Mouse (Mus musculus): ENCODE data around the gene Reep6.

The Reep6 gene

DNA sequence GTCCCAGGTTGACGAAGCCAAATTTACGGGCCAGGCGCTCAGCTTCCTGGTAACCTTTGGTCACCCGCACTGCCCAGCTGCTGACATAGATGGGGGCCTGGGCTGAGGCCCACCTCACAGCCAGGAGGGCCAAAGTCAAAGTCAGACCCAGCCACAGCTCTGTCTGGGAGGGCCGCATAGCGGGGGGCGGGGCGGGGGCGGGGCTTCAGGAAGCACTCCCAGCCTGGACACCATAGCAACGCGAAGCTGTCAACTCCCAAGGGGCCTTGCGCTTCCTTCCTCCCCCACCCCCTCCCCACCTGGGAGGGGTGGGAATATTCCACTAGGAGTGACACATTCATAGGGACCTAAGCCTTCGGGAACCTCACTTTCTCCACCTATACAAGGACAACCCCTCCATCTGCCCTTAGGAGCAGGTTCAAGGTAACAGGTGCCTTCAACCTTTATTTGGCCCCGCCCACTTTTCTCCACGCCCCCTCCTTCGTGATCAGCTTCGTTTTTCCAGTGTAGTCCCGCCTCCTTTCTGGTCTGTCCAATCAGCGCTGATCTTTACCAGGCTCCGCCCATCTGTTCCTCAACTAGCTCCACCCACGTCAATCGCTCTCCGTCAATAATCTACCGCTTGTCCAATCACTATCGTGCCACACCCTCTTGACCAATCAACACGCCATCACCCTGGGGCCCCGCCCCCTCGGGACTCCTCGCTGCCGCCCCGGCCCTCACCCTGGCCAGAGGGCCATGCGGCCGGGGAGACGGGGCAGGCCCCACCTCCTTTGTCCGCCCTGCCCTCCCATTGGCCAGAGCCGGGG lies at the start of gene Reep6, which contains the start of gene Pcsk4:
Gene Reep6, plus strand, starts transcription at position 681 of the 809 bp plus-strand sequence.
Gene Pcsk4, minus strand, starts transcription at position 226 of the 809 bp plus-strand sequence.
- peak; percentile 99 for DNase-seq

DNA sequence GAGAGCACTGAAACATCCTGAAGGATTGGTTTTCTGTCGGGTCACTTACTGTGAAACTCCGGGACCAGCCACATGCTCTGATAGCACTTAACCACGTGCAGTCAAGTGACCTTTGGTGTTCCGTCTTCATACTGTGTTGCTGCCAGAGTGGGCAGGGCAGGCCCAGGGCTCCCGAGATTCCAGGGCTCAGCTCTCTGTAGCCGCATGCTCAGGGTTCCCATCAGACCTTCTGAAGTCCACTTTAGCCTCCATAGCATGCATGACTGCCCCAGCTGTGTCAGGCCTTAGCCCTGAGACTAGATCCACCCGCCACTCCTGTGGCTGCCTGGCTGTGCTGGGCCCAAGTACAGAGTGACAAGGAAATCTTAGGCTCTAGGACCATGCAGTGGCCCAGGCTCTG lies 48.4 kb upstream of the Reep6 start:
- no peak for DNase-seq

DNA sequence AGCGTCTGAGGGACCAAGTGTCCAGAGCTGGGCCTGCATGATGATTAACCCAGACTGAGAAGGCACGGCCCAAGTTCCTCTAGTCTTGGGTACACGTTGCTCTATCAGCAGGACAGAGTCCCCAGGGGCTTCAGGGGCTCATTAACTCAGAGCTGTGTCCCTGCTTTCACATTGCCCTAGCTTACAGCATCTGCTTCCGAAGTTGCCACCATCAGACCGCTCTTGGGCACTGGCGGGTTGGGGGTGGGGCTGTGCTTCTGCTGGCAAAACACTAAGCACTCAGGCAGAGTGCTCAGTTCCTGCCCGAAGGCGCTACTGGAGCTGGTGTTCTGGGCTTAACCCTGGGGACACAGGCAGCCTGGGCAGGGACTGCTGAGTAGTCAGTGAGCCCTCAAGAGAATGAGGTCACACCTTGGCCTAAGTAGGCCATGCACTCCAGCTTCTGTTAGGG lies 47.8 kb upstream of the Reep6 start:
- DNase-seq, result peak; percentile 84

DNA sequence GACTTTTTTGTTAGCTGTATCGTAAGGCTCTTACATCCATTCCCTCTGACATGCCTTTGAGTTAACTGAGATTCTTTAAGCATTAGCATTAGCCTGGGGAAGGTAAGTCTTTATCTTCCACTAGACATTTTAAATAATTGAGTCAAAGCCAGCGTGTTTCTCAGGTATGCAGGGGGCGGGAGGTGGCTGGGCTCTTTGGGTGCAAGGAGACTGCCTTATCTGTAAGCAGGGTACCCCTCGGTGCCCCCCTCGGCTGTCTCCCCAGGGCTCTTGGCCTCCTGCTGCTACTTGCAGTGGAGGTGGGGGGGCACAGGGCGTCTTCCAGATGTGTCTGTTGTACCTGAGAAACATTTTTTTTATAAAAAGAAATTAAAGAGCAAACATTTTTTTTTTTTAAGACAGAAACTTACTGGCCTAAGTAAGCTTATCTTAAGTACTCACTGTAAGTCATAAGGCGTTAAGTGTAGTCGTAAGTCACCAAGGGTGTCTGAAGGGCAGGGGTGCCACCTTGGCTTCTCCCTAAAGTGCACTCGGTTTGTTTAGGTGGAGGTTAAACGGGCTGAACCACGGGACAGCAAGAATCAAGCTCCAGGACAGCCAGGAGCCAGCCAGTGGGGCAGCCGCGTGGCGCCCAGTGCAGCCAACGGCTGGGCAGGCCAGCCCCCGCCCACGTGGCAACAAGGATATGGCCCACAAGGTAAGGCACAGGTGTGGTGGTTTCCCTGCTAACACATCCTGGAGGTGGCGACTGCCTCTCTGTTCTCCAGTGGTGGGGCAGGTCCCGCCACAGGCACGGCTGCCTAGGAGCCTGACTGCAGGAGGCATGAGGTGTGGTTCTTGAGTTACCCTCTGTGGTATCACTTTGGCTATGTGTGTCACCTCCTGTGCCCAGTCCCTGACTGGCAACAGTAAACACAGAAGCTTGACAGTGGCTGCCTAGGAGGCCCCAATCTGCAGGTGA lies 47.0 kb upstream of the Reep6 start:
- DNase-seq, result no peak

DNA sequence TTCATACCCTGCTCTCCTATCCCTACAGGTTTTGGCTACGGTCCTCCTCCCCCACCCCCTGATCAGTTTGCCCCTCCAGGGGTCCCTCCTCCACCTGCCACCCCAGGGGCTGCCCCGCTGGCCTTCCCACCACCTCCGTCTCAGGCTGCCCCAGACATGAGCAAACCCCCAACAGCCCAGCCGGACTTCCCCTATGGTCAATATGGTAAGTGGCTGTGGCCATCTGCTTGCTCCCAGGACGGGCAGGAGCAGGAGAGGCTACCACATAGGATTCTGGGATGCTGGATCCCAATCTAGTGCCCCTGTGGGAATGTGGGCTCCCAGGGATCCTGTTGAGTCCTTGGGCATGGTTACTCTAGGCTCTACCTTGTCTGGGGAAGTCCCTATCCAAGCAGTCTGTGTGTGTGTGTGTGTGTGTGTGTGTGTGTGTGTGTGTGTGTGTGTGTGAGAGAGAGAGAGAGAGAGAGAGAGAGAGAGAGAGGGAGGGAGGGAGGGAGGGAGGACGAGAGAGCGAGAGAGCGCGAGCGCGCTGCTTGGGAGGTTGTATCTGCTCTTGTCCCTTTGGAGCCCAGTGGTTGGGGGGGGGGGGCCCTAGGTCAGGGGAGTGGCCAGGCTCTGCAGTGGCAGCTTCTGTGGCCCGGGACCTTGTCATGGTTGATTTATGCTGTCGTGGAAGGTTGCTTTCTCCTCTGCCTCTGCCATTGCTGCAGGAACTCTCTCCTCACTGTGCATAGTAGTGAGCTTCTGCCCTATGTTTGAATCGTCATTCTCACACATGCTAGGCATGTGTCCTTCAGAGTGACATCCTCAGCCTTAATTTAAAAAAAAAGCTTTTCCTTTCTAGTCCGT lies 44.3 kb upstream of the Reep6 start:
- no peak for DNase-seq

DNA sequence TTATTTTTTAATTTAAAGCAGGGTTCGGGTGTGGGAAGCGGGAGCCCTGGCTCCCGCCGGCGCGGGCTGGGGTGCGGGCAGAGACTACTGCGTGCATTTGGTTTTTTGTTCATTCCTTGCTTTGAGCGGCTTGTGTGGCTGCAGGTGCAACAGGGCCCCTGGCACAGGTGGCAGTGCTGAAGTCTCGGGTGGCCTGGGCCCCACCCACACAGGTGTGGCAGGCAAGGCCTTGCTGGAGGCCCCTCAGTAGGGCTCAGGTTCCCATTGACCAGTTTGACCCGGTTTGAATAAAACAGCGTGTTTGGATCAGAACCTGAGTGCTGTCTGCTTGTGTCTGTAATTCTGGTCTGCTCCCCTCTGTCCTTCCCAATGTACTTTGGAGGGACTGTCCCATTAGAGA lies 41.7 kb upstream of the Reep6 start:
- no peak for DNase-seq

DNA sequence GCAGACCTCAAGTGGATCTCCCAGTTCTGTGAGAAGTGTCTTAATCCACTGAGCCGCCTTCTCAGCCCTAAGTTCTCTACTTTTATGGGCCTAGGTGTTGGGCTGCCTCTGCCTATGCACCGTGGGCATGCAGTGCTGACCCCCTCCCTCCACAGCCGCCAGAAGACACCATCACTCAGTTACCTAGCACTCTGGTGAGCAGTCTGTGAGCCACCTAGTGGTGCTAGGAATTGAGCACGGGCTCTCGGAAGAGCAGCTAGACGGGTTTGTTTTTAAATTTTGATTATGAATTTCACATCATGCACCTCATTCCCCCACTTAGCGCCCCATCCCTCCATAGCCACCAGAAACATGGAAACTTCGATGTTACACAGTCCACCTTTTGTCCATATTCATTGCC lies 41.1 kb upstream of the Reep6 start:
- no peak for DNase-seq

DNA sequence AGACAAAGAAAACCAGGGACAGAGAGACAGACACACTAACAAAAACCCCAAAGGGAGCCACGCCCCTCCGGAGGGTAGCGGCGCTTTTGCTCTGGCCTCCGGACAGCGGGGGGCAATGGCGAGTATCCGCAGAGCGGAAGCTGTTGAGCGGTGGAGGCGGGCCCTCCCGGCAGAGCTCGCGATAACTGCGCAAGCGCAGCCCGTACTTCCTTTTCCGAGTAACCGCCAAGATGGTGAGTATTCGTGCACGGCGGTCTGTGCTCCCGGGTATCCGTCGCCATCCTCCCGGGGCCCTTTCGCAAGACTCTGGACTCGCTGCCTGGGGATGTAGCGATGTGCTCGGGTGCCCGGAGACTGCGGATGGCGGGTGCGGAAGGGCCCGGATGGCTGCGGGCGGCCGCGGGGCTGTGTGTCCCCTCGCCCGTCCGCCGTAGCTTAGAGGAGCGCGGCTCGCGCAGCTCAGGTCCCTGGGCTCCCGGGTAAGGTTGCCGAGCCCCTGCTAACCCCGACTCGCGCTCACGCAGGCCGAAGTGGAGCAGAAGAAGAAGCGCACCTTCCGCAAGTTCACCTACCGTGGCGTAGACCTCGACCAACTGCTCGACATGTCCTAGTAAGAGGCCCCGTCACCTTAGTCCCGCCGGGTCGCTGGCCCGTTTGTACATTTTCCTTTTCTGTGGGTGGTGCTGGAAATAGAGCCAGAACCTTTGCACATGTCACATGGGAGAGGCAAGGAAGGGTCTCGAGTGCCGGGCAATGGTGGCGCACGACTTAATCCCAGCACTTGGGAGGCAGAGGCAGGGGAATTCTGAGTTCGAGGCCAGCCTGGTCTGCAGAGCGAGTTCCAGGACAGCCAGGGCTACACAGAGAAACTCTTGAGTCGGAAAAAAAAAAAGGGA lies 37.3 kb upstream of the Reep6 start, which contains the start of gene Rps15:
Gene Rps15, plus strand, starts transcription at position 203 of the 896 bp plus-strand sequence.
- DNase-seq, result peak; percentile 98

DNA sequence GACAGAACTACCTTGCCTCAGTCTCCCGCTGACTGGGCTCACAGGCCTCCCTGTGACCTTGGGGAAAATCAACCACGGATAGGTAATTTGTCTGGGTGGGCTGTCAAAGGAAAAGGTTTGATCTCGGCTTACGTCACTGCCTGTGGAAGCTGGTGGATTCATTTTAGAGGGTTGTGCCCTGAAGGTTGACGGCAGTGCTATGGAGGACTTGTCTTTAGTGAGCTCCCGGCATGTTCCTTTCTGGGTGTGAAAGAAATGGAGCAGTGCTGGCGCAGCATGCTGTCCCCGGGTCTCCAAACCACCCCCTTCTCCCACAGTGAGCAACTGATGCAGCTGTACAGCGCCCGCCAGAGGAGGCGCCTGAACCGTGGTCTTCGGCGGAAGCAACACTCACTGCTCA lies 36.4 kb upstream of the Reep6 start:
- no peak for DNase-seq

DNA sequence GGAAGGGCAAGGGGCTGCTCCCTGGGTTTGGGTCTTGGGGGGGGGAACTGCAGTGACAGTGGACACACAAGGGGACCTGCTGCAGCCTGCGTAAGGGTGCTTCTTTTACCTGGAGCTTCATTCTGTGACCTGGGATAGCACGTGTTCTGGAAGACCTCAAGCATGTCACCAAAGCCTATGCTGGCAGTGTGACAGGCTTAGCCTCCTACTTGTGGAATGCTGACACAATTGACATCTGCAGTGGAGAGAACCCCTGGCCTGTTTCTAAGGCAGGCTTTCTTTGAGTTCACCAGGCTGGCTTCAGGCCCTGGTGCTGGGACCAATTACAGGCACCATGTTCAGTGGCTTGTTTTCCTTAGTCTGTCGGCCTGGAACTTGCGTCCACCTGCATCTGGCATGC lies 35.4 kb upstream of the Reep6 start:
- DNase-seq, result no peak

DNA sequence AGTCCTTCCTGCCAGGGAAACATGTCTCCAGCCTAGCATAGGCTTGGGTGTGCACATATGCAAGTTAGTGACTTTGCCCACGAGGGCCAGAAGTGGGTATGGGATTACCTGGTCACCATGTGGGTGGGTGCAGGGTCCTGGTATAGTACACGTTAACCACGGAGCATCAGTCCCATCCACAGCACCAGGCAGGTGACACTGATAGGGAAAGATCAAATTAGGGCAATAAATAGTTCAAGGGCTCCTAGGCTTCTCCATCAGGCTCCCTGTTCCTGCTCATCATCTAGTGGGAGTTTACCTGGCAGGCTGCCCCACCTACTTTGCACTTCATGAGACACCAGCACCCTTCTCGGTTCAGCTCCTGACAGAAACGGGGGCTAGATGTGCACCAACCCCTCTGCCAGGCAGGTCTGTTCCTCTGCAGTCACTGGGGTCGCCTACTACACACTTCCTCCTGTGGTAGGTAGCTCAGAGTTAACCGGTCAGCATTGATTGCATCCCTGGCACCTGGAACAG lies 34.9 kb upstream of the Reep6 start:
- DNase-seq, result no peak

DNA sequence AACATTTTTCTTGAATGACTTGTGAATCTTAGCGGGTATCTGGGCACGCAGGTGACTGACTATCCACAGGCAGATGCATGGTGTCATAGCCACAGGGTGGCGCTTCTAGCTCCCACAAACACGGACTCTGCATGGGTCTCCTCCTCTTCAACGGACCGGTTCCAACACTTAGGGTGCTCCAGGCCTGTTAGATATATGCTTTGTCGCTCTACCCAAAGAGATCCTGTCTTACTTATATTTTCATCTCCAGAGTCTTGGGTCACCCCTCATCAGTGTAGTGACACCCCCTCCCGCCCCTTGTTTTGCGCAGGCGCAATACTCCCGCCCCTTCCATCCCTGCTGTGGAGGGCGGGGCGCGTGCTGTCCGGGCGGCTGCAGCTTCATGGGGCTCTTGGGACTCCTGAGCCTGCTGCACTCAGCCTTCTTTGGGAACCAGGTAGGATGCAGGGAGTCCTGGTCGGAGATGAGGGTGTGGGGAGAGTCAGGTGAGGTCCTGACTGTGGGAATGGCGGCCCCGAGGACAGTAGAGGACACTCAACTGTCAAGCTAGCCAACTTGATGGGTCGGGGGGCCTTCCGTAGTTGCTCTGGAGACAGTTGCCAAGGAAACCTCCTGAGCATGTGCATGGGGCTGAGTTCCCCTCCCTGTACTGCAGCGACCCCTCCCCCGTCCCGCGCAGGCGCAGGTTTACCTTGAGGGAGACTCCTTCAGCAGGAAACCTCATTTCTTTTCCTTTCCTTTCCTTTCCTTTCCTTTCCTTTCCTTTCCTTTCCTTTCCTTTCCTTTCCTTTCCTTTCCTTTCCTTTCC lies 33.9 kb upstream of the Reep6 start, which contains the start of gene Apc2:
Gene Apc2, plus strand, starts transcription at position 360 of the 808 bp plus-strand sequence.
- peak; percentile 82 for DNase-seq

DNA sequence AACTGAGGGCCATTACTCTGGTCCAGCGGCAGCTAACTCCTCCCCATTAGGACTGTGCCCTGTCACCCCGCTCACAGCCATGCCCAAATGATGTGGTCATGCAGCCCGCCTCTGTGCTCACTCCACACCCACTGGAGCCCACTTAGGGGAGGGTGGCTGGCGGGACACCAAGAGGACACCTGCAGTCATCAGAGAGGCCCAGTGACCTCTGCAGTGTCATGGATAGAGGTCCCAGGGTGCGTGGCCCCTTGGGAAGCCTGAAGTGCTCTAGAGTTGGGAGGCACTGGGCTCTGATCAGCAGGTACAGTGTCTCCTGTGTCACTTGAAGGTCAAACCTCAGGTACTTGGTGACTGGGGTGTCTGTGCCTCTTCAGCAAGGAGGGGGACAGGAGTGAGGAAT lies 32.9 kb upstream of the Reep6 start:
- DNase-seq, result no peak

DNA sequence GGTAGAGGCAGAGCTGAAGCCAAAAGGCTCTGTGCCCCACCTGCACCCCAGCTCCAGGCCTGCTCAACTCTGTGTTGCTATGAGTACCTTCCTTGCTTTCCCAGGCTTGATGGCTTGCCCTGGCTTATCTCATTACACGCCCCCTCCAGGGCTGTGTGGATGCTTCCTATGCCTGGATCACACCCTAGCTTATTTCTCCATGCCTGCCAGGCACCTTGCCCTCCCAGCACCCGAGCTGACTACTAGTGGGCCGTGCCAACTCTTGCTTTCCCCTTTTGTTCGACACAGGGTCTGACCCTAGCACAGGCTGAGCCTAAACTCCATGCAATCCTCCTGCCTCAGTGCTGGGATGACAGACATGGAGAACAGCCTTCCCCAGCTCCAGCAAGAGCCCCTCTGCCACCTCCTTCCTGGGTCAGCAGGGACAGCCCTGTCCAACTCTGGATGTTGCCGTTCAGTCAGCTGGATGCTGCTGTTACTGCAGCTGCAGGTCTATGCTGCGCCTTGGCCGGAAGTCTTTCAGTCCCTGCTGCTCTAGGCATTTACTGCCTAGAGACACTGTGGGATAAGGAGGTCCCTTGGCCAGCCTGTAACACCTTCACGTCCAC lies 32.1 kb upstream of the Reep6 start:
- no peak for DNase-seq

DNA sequence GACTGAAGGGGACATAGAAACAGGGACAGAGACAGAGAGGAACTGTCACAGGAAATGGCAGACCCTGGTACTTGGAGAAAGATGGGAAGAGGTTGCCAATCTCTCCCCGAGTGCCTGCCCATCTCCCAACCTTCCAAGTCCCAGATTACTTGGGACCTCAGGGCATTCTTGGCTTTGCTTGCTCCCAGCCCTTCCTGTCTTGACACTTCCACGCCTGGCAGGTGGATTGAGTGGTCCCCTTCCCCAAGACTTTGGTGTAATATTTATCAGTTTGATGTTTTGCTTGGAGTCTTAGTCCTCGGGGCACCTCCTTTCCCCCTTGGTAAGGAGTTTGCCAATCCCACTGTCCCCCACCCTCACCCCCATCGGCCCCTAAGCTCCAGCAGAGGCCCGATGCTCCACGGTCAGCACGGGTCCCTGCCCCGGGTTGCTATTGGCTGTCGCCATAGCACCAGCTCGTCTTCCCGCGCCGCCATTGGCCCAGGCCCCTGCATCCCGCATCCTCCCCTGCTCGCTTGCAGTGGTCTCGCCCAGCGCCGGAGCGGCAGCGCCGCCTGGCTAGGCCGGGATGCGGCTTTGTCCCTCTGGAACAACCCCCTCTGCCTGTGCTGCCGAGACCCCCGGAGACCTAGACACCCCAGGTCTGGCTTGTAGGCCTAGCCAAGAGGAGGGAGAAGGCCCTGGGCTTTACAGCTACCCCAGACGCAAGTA lies 31.0 kb upstream of the Reep6 start:
- DNase-seq, result peak; percentile 94

DNA sequence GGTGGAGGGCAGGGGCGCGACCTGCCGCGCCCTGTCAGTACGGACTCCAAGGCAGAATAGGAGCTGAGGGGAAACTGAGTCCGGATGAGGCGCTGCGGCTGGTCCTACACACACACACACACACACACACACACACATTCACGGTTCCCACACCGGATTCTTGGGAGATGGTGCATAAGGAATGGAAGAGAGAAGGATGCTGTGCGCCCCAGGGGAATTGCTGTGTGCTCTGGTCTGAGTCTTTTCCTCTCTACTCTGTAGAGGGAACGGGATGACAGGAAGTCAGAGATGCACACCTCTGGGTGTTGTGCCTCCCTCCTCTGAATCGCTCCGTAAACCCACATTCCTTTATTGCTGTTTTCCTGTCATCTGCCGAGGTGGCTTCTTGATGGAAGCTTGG lies 30.5 kb upstream of the Reep6 start:
- peak; percentile 59 for DNase-seq

DNA sequence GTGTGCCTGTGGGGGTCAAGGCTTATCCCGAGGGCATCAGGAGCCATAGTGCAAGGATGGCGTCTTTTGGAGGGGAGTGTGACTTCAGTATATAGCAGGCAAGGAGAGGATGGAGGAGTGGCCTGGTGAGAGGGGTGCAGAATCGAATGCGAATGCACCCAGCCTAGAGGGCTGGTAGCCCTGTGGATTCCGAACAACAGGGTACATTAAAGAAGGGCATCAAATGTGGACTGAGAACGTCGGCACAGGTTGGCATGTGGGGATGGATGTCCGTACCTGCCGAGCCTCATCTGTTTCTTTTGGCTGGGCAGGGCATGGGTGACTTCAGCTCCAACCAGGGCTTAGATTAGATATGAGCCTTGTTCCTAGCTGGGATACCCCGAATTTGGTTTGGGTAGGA lies 29.9 kb upstream of the Reep6 start:
- no peak for DNase-seq

DNA sequence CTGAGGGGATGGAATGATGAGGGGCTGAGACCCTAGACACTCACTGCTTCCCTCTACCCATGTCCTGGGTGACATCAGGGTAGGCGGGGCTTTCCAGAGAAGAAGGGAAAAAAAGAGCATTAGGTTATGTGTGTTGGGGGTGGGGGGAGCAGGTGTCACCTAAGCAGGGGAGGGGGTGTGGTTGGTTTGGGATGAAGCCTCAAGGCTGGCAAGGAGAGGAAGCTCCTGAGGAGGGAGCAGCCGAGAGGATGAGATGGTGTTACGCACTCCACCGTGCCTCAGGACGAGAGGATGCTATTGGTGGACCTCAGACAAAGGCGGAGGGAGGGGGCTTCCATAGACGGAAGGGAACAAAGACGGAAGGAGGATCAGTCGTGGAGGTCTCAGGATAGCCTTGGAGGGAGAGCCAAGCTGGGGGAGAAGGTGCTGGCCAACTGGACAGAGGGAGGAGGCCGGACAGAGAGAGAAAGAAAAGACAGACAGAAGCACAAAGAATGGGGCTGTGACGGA lies 29.0 kb upstream of the Reep6 start:
- peak; percentile 77 for DNase-seq

Measured in retina, postnatal 1 day (tissue).